Mouse (Mus musculus) kidney, embryonic 14.5 days (tissue): ENCODE measurements around the gene Tpgs1. TPM values are rescaled to one million over a fixed set of nuclear protein-coding genes. Genes with fewer than 3 reads are reported as not detected.

Experiments
- ATAC-seq: fragments of 200-750 bp; cut with Nextera tagmentation; 2 replicates; pipeline ENCODE4 v1.8.0; 2017; ENCODE audit warnings: moderate number of reproducible peaks, mild to moderate bottlenecking, moderate TSS enrichment, moderate library complexity; ENCODE audit not compliant: low FRiP score, low TSS enrichment
- H3K27ac ChIP-seq: fragments of 300-500 bp; sonication (generic); 2 replicates; pipeline ENCODE4 v1.5.1; 2014; ENCODE audit warnings: low read depth, mild to moderate bottlenecking, low read length, moderate library complexity, mixed read lengths
- H3K27me3 ChIP-seq: fragments of 300-500 bp; sonication (generic); 2 replicates; pipeline ENCODE4 v1.6.1; 2014; ENCODE audit warnings: mild to moderate bottlenecking, low read length; ENCODE audit not compliant: control insufficient read depth, insufficient read depth
- H3K36me3 ChIP-seq: fragments of 300-500 bp; sonication (generic); 2 replicates; pipeline ENCODE4 v1.6.1; 2014; ENCODE audit warnings: low read length, mixed read lengths; ENCODE audit not compliant: control insufficient read depth, insufficient read depth
- H3K4me1 ChIP-seq: fragments of 300-500 bp; sonication (generic); 2 replicates; pipeline ENCODE4 v1.6.1; 2014; ENCODE audit warnings: low read length, mixed read lengths; ENCODE audit not compliant: control insufficient read depth, insufficient read depth
- H3K4me2 ChIP-seq: fragments of 300-500 bp; sonication (generic); replicated peaks from 2 replicates; pipeline ENCODE4 v1.6.1; 2014; ENCODE audit warnings: low read depth, mild to moderate bottlenecking, low read length
- H3K4me3 ChIP-seq: fragments of 300-500 bp; sonication (generic); 2 replicates; pipeline ENCODE4 v1.5.1; 2014; ENCODE audit warnings: mild to moderate bottlenecking, low read length
- H3K9ac ChIP-seq: fragments of 300-500 bp; sonication (generic); 2 replicates; pipeline ENCODE4 v1.6.1; 2014; ENCODE audit warnings: low read depth, mild to moderate bottlenecking, low read length, moderate library complexity
- H3K9me3 ChIP-seq: fragments of 300-500 bp; sonication (generic); 2 replicates; pipeline ENCODE4 v1.6.1; 2016; ENCODE audit warnings: low read length; ENCODE audit not compliant: control insufficient read depth
- WGBS: fragments of 180-500 bp; shearing (Covaris S2); extraction: QIAGEN DNeasy Blood & Tissue Kit; methylation state at CpG from one replicate; pipeline ENCODE4 v1.1.7; 2014; 5-methylcytosine and 5-hydroxymethylcytosine counted together
- polyA plus RNA-seq: library from polyadenylated mRNA; unstranded; fragments of >200 nt; fragmentation: Nextera tagmentation; extraction: Ambion mirVana; gene quantifications from 2 replicates; pipeline ENCODE4 v1.2.1, GENCODE M21; 2014

Tpgs1 gene
- polyA plus RNA-seq, 1 experiment from 2014 or later: 85.7 TPM

- H3K4me3 ChIP-seq: peak within 1 kb of the TSS; percentile 82
- peaks cover 7% of the 10 kb centered on the region; the same call in 1 of the 2 replicates for H3K27me3 ChIP-seq
- H3K4me2 ChIP-seq: peak within 1 kb of the TSS; percentile 93
- no peaks in the 10 kb centered on the region for H3K9me3 ChIP-seq
- H3K27ac ChIP-seq: peak within 1 kb of the TSS; percentile 52; the same call in 1 of the 2 replicates
- H3K9ac ChIP-seq: peak within 1 kb of the TSS; percentile 87
- peaks cover 27% of the 10 kb centered on the region for H3K4me1 ChIP-seq
- ATAC-seq: peak; percentile 81
- WGBS: 1% methylated on average over 112 of the region's 116 CpGs
- no peaks in the 10 kb centered on the region for H3K36me3 ChIP-seq
Measured at GRCm38 (mm10) chr10:79637128-79638110, 31.8 kb upstream of the Tpgs1 start, which contains the start of gene Shc2. Shc2 (minus strand) TSS chr10:79637918.

- Histone ChIP-seq H3K4me3 (peak overlapping the region; percentile 82), H3K4me2 (peak overlapping the region; percentile 93), H3K27me3 (peaks cover 7% of the 10 kb centered on the region; the same call in 1 of the 2 replicates), H3K36me3 (no peaks in the 10 kb centered on the region), H3K27ac (0 out of 2 replicates have a peak overlapping the region, but pooled peaks have one; percentile 17), H3K9me3 (no peaks in the 10 kb centered on the region), H3K4me1 (peaks cover 20% of the 10 kb centered on the region), H3K9ac (peak overlapping the region; percentile 87; the same call in 1 of the 2 replicates)
- ATAC-seq: peak; percentile 59
- WGBS: 7% methylated on average over 23 of the region's 23 CpGs
Measured at GRCm38 (mm10) chr10:79638486-79639204, 30.5 kb upstream of the Tpgs1 start.

GRCm38 (mm10) chr10:79645711-79646110 lies 23.5 kb upstream of the Tpgs1 start, which contains the start of gene Odf3l2:
Odf3l2 (minus strand) TSS chr10:79645738.
- Histone ChIP-seq H3K4me3 (no peak within 1 kb of the TSS), H3K4me2 (no peak within 1 kb of the TSS), H3K27me3 (no peaks in the 10 kb centered on the region), H3K27ac (no peak within 1 kb of the TSS), H3K9ac (no peak within 1 kb of the TSS), H3K9me3 (no peaks in the 10 kb centered on the region), H3K4me1 (no peaks in the 10 kb centered on the region), H3K36me3 (no peaks in the 10 kb centered on the region)
- 50% methylated on average over 8 of the region's 8 CpGs for WGBS
- no peak for ATAC-seq

GRCm38 (mm10) chr10:79649070-79649751 lies 20.0 kb upstream of the Tpgs1 start:
- H3K4me1 ChIP-seq: no peaks in the 10 kb centered on the region
- H3K36me3 ChIP-seq: no peaks in the 10 kb centered on the region
- H3K4me3 ChIP-seq: no peak overlapping the region
- H3K9me3 ChIP-seq: no peaks in the 10 kb centered on the region
- peak; percentile 53 for ATAC-seq
- H3K9ac ChIP-seq: no peak overlapping the region
- H3K27me3 ChIP-seq: no peaks in the 10 kb centered on the region
- no peak overlapping the region for H3K4me2 ChIP-seq
- no peak overlapping the region for H3K27ac ChIP-seq
- WGBS: 28% methylated on average over 7 of the region's 7 CpGs

- Histone ChIP-seq H3K9ac (no peak overlapping the region), H3K27ac (no peak overlapping the region), H3K4me1 (no peaks in the 10 kb centered on the region), H3K36me3 (no peaks in the 10 kb centered on the region), H3K4me3 (no peak overlapping the region), H3K4me2 (no peak overlapping the region), H3K9me3 (no peaks in the 10 kb centered on the region), H3K27me3 (no peaks in the 10 kb centered on the region)
- ATAC-seq: no peak
- 87% methylated on average over 7 of the region's 7 CpGs for WGBS
Measured at GRCm38 (mm10) chr10:79652789-79653188, 16.4 kb upstream of the Tpgs1 start.

- Histone ChIP-seq H3K36me3 (no peaks in the 10 kb centered on the region), H3K27me3 (no peaks in the 10 kb centered on the region), H3K27ac (no peak overlapping the region), H3K4me2 (no peak overlapping the region), H3K4me1 (no peaks in the 10 kb centered on the region), H3K9ac (no peak overlapping the region), H3K4me3 (no peak overlapping the region), H3K9me3 (no peaks in the 10 kb centered on the region)
- ATAC-seq: no peak
- 40% methylated on average over 1 of the region's 1 CpGs for WGBS
Measured at GRCm38 (mm10) chr10:79654946-79655395, 14.2 kb upstream of the Tpgs1 start.

GRCm38 (mm10) chr10:79658829-79659228 lies 10.3 kb upstream of the Tpgs1 start:
- Histone ChIP-seq H3K27me3 (no peaks in the 10 kb centered on the region), H3K4me3 (no peak overlapping the region), H3K4me2 (no peak overlapping the region), H3K36me3 (no peaks in the 10 kb centered on the region), H3K4me1 (no peaks in the 10 kb centered on the region), H3K9me3 (no peaks in the 10 kb centered on the region), H3K27ac (no peak overlapping the region), H3K9ac (no peak overlapping the region)
- WGBS: 18% methylated on average over 4 of the region's 4 CpGs
- ATAC-seq: no peak

- no peak overlapping the region for H3K9ac ChIP-seq
- H3K27ac ChIP-seq: no peak overlapping the region
- no peaks in the 10 kb centered on the region for H3K27me3 ChIP-seq
- H3K36me3 ChIP-seq: no peaks in the 10 kb centered on the region
- no peak for ATAC-seq
- no peak overlapping the region for H3K4me2 ChIP-seq
- H3K9me3 ChIP-seq: no peaks in the 10 kb centered on the region
- 0 out of 2 replicates have a peak, but pooled peaks cover 4% of the 10 kb centered on the region for H3K4me1 ChIP-seq
- 73% methylated on average over 2 of the region's 2 CpGs for WGBS
- no peak overlapping the region for H3K4me3 ChIP-seq
Measured at GRCm38 (mm10) chr10:79660298-79660697, 8.9 kb upstream of the Tpgs1 start.
